Mouse (Mus musculus): ENCODE results near the gene Hist1h3g.

DNA sequence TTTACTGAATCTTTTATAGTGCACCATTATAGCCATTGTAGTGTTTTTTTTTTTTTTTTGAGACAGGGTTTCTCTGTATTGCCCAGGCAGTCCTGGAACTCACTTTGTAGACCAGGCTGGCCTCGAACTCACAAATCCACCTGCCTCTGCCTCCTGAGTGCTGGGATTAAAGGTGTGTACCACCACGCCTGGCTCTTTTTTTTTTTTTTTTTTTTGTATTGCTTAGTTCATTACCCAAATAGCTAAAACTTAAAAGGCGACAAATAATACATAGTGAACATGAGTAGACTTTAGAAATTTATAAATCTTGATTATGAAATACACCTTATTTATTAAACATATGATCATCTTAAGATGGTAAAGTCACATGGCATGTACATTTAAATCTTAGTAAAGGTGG is 6.3 kb downstream of the Hist1h3g start:
- TF ChIP-seq MAX (IDR thresholded peaks at IDR 0.05) (no peak), MYOD1 (IDR thresholded peaks at IDR 0.05; ENCODE audit: control insufficient read depth, insufficient read length, low read depth) (no peak), CTCF (IDR thresholded peaks at IDR 0.05; ENCODE audit: control insufficient read depth, insufficient read depth, insufficient read length) (no peak)

All from C2C12 (cell line).